Mouse (Mus musculus) T-helper 2 cell (primary cell): ENCODE measurements at regions not wholly inside any gene's neighbourhood (a gene's known extent, or its start where the extent isn't known, plus 50 kb on each side); places are given as distances from the start of the nearest gene placed in this dataset.
"Not testable (repeated sequence)": the region's sequence is repeated elsewhere in the genome, so short reads cannot be mapped to it uniquely, and the experiment has no call there.

ENCODE experiments used
- in situ Hi-C: fragments of 300-600 bp; cut with MboI, MseI; formaldehyde crosslinking; loops from one replicate; pipeline ENCODE4 v1.15.1; 2025; ENCODE audit warnings: high pct_unique_total_duplicates

DNA sequence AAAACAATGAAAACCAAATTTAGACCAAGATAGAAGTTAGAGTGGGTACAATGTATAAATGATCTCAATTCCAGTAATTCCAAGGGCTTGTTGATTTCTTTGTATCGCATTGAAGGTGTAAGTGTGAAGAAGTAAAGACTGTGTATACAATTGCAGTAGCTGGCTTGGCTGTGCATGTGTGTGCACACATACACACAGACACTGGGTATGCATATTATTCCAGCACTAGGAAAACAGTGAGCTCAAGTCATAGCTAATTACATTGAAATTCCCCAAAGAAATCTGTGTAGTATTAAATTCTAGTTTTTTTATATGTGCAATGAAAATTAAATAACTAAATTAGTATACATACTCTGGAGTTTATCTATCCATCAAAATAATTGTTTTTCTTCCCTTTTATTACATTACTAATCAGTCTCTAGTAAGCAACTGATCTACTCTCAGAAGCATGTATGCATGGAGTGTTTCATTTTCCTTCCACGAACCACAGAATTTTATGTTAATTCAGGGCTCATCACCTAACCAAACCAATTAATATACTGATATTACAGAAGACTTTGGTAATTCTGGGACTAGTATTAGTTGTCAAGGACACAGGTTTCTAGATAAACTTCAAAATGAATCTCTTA is 56.5 kb downstream of the Gm8797 start:
- in situ Hi-C loops = no loop called here

DNA sequence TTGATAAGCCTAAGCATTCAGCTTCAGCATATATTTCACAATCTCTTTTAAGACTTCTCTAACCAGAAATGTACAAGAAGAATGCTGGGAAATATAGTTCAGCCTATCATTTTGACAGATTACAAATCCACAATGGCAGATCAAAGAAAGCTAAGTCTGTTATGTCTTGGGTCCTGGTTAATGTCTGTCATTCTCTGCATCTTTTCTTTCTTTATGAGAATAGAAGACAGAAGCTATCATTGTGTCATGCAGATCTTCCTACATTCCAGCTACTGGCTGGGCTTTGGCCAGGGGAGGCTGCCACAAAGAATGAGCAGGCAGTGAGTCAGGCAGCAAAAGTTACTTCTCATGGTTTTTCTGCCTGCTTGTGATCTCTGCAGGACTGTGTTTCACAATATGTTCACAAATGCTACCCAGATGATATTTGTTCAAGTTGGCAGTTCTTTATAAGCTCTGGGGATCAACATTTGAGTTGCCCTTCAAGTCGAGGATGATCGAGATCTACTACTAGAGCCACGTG is 60.5 kb downstream of the Gm8797 start:
- in situ Hi-C loops = loop anchor here (10.0 kb wide), 1 partner anchor 714 kb away; no protein-coding TSS in a partner anchor

DNA sequence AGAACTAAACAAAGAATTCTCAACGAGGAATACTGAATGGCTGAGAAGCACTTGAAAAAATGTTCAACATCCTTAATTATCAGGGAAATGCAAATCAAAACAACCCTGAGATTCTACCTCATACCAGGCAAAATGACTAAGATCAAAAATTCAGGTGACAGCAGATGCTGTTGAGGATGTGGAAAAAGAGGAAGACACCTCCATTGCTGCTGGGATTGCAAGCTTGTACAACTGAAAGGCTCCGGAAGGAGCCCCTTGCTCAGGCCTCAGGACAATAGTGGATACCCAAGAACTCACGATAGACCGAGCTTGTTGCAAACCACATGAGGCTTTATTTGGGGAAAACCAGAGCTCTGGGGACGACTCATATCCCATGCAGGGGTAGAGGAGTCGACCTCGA is 69.6 kb downstream of the Gm8797 start:
- in situ Hi-C loops = not testable (repeated sequence)

DNA sequence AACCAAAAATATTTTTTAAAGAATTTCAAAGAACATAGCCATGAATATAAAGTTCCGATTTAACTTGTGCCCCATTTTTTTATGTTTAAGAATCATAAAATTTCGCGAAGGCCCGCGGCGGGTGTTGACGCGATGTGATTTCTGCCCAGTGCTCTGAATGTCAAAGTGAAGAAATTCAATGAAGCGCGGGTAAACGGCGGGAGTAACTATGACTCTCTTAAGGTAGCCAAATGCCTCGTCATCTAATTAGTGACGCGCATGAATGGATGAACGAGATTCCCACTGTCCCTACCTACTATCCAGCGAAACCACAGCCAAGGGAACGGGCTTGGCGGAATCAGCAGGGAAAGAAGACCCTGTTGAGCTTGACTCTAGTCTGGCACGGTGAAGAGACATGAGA is 109.6 kb downstream of the Gm8797 start:
- in situ Hi-C loops = loop anchor here (5.0 kb wide), 1 partner anchor 483 kb away; no protein-coding TSS in a partner anchor

DNA sequence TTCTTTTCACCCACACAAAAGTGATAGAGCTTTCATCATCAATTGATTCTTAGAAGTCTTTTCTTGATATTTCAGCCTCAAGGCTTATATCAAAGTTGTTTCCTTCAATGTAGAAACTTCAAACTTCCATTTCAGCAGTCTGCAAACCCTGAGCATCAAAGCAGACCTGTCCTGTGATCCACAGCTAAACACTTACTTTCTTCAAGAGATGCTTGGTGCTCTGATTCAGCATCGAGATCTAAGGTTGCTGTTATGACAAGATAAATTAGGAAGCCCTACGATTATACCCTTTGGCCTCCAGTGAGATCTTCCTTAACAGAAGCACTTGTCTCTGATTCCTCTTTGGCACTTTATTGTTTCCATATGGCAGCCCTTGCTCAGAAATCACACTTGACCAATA is 119.8 kb downstream of the Gm8797 start:
- in situ Hi-C loops = loop anchor here (10.0 kb wide), 1 partner anchor 474 kb away; no protein-coding TSS in a partner anchor

DNA sequence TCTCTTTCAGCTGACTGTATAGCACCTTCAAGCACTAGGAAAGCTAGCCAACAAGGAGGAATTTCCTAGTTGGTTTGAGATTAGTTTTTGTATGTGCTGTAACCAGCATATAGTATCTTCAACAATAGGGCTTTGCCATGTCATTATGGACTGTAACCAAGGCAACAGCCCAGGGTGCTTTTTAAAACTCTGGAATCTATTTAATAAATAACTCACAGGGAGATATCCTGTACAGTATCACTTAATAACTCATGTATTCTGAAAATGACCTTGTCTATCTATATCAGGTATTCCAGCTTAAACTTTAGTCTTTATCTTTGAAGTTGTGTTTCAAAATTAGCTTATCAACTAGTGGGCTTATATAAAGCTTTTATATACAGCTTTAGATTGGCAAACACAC is 128.5 kb downstream of the Gm8797 start:
- in situ Hi-C loops = loop anchor here (10.0 kb wide), 1 partner anchor 466 kb away; no protein-coding TSS in a partner anchor

DNA sequence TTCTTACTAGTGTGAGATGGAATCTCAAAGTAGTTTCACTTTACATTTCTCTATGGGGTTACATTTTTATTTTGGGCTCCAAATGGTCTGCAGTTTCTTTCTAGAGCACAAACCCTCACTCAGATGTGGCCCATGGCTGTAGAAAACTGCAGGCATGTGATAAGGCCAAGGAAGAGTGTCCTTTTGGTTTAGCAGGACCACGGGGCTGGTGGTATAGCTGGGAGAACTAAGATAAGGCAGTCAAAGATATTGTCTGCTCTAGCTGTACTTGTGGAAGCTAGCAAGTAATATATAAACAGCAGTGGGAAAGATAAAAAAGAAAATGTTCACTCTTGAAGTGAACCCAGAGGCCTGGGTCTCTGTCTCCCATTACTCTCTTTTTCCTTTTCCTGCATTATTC is 166.9 kb downstream of the Gm8797 start:
- in situ Hi-C loops = no loop called here

DNA sequence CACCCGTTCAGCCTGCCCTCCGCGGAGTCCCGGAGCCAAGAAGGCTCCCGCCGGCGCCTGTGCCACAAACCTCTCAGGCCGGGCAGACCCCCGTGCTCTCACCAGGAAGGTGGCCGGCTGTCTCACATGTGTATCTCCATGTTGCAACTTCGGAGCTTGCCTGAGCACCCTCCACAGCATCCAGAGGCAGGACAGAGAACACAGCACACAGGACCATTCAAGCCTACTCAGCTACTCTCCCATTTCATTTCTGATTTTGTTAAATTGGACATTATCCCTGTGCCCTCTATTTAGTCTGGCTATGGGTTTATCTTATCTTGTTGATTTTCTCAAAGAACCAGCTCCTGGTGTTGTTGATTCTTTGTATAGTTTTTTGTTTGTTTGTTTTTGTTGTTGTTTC is 199.6 kb downstream of the Gm8797 start:
- in situ Hi-C loops = not testable (repeated sequence)

DNA sequence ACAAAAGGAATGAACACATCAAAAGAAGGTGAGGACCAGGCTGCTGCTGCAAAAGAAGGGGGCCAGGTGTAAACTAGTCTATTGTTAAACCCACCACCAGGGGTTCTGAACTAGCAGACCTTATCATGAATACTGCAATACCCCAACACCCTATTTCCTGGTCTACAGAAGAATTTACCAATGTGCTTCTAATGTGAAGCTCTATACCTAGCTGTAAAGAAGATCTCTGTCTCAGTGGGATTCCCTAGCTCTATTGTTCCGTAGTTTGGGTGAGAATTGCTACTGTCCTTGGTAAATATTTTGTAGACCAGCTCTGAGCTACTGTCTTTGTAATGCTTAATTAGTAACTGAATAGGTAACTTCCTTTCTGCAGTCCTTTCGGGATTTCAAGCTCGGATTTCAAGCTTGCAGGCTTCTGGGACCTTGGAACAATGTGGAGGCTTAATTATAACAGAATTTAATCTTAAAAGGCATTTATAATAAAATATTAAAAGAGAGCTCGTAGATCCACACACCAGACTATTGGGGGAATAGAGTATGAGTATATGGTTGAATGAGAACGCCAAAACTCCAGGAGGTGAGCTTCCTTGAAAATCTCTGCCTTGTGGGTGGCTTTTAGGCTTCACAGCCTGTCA is 238.5 kb downstream of the Gm8797 start:
- in situ Hi-C loops = not testable (repeated sequence)

DNA sequence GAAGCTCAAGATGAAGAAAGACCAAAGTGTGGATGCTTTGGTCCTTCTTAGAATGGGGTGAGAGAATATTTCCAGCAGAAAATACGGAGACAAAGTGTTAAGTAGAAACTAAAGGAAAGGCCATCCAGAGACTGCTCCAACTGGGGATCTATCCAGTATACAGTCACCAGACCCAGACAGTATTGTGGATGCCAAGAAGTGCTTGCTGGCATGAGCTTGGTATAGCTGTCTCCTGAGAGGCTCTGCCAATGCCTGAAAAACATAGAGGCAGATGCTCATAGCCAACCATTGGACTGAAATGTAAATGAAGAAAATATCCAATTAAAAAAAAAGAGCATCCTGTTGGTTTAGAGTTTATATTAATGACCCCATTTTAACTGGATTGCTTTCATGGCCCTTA is 253.8 kb downstream of the Gm8797 start:
- in situ Hi-C loops = no loop called here

DNA sequence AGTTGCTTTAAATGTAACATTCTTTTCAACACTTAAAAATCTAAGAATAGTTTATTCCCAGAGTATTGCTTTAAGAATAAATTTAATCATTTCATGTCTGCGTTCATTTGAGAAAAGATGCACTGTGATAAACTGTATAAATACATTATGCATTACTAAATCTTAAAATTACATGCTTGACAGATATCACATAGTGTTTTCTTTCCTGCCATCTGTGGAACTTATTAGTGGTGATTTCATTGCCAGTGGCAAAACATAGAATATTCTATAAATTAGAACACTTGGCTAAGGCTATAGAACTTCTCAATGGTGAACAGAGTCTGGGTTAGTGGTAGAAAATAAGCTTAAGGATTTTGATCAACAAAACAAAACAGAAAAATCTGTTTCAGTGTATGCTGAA is 268.1 kb downstream of the Gm8797 start:
- in situ Hi-C loops = no loop called here

DNA sequence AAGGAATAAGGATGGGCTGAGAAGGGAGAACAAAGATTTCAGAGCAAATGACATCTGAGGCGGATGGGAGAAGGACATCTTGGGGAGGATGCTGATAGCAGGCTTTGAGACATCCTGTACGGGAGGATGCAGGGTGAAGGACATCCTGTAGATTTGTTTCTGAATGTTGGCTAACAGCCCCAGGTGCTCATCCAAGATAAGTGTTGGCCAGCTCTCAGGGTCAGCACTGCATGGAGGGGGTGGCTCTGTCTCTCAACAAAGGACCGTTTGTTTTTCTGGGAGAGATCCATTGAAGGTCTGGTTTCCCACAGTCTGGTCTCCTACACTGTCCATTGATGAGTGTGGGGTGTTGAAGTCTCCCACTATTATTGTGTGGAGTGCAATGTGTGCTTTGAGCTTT is 290.7 kb downstream of the Gm8797 start:
- in situ Hi-C loops = not testable (repeated sequence)

DNA sequence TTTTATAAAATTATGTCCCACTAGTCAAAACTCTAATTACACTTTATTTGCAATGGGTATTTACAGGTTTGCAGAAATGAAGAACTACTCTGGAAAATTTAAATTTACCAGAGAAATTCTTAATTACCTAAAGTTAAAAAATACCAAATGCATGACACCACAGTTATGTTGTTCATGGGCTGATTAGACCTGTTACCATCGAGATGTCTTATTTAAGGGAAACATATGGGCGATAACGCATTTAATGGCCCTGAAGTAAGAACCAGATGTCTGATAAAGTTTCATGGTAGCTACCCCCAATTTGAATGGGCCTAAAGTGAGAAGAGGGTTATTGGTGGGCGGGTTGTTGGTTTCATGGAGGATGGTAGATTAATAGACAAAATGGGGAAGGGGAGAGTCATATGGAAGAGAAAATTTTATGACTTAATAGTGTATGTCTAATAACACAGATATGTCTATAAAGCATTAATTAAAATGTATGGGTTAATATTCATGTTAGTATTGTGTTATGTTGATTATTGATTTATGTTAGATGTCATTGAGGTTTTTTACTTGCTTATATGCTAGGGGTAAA is 299.0 kb downstream of the Gm8797 start:
- in situ Hi-C loops = no loop called here

DNA sequence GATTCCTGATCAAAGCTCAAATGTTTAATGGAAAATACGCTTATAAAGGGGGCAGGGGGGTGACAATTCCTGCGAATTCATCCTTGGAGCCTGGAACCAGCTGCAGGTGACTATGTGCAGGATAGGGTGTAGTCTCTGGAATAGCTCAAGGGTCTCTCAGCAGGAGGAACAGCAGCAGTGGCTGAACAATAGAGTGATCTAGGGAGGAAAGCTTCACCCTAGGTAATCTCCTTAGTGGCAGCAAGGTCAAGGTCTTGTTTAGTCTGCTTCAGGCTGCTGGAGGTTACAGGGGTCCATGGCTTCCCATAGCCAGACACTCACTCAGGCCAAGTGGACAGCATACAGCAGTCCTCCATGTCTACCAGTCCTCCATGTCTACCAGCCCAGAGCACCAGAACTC is 301.3 kb downstream of the Gm8797 start:
- in situ Hi-C loops = no loop called here

DNA sequence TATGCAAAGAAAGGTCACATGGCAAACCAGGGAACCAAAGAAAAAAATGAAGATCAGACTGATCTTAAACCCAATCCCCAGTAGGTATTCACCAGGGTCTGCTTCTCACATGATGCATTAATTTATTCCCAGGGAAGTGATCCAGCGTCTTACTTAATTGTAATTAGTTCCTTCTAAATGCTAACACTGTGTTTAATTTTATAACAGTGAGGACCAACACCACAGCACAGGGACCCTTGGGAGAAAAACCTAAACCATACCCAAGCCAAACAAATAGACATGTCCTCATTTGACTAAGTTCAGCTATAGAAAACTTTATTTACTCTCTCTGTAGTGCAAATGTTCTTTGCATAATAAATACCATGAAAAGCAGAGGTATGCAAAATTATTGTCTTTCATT is 333.2 kb downstream of the Gm8797 start:
- in situ Hi-C loops = no loop called here

DNA sequence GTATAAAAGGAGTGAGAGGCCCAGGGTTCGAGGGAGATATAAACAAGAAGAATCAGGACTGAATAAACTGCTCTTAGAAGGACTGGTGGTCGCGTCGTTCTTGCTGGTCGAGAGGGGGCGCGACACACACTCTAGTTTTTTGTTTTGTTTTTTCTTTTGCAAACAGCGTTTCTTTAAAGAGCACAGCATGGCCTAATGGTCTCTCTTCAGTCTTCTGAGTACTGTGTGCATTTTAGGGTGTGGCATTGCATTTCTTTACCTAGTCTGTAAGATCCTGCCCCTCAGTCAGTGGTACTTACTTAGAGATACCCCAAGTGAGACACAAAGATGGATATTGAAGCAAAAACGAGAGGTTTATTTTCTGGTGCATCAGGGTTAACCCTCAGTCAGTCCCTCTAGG is 336.7 kb downstream of the Gm8797 start:
- in situ Hi-C loops = no loop called here

DNA sequence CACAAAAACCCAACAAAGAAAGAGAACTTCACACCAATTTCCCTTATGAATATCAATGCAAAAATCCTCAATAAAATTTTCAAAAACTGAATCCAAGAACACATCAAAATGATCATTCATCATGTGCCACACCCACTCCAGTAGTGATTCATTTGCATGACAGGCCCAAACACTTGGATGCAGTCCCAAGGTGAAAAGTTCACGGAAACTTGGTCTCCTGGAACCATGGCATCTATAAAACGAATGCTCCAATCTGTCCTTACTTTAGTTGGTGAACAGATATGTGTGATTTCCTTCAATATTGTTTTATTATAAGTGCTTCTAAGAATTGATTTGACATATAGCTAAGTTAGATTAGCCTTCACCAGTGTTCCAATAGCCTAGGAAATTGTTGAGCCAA is 343.3 kb downstream of the Gm8797 start:
- in situ Hi-C loops = no loop called here

DNA sequence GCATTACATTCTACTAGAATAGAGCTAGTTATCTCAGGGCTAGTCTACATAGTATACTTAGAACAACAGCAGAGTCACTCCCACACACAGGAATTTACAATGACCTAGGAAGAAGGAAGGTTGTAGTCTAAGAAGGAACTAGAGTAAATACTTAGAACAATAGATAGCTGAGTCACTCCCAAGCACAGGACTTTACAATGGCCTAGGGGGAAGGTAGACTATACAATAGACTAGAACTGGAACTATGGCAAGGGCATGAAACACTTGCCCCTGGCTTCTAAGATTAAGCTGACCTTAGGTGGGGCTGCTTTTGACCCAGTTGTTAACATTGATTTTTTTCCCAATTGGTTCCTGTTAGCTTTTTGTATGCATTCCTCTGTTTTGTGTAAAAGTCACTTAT is 343.8 kb downstream of the Gm8797 start:
- in situ Hi-C loops = not testable (repeated sequence)

DNA sequence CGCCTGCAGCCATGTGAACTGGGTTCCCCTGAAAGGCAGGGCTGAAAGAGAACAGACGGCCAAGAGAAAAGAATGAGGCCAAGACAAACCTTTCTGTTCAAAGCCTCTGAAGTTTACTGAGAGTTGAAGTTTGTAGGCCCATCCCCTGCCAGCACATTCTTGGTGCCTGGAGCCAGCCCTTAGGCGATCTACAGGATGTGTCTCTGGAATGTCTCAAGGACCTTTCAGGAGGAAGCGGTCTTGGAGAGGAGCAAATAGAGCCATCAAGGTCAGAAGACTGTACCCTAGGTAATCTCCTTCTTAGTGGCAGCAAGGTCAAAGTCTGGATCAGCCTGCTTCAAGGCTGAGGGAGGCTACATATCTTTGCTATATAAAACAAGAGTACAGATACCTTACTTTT is 350.3 kb downstream of the Gm8797 start:
- in situ Hi-C loops = no loop called here

DNA sequence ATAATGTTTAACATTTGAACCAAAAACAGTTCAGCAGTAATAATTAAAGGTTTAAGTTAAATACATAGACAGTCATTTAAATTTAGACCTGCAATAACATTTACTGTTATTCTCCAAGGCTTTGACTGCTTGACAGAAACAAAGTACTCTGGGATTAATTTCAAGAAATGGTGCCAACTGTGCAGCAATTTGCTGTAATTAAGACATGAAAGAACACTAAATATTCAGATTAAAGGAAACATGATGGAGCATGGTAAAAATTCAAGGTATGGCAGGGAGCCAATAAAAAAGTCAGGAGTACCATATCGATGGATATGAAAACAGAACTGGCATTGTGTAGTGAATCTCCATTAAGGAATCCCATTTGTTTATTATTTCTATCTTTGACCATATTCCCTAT is 352.3 kb downstream of the Gm8797 start:
- in situ Hi-C loops = no loop called here

DNA sequence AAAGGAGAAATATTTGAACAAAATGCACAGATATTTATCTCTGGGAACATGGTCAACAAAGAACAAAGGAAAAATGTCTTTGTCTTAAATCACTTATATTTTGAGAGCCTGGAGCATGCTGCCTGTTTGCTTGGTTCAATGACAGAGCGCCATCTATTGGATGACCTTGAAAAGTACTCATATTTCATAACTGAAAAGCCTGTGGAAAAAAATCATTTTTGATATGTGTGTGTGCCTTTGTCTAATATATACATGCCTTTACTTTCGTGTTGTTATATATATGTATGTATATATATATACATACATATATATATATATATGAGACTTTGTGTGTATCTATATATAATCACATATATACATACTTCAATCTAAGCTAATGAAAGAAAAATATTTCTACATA is 356.1 kb downstream of the Gm8797 start:
- in situ Hi-C loops = no loop called here

DNA sequence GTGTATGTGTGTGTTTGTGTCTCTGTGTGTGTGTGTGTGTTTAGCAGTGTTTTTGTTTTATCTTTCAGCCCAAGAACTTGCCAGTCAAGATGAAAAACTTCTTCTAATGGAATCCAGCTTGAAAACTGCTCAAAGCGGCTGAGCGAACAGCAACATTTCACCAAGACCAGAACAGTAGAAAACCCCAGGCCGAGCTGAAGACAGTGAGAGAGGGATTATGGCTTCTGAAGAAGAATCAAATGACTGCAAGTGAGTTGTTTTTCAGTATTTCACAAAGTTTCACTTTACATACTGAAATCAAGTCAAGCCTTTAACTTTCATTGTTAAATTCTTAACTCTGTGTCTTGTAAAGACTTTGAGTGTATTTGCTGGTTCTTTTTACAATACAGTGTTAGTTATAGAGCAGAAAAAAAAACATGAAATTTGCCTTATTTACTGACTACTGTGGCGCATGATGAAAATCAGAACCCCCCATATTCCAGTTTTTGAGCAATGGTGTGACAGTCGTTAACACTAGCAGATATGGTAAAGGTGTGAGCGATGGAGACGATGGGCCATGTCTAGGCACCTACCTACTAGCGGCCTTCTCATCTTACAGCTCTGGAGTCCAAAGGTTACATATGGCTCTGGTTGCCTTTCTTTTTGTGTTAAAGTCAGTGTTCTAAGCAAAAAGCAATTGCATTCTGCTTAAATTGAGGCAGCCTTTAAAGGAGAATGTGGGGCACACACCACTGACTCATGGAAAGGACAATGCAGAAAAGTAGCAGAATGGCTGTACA is 357.0 kb downstream of the Gm8797 start:
- in situ Hi-C loops = no loop called here
